8 mouse cellular contexts compared by ENCODE assay signal in the genomic region with DNA sequence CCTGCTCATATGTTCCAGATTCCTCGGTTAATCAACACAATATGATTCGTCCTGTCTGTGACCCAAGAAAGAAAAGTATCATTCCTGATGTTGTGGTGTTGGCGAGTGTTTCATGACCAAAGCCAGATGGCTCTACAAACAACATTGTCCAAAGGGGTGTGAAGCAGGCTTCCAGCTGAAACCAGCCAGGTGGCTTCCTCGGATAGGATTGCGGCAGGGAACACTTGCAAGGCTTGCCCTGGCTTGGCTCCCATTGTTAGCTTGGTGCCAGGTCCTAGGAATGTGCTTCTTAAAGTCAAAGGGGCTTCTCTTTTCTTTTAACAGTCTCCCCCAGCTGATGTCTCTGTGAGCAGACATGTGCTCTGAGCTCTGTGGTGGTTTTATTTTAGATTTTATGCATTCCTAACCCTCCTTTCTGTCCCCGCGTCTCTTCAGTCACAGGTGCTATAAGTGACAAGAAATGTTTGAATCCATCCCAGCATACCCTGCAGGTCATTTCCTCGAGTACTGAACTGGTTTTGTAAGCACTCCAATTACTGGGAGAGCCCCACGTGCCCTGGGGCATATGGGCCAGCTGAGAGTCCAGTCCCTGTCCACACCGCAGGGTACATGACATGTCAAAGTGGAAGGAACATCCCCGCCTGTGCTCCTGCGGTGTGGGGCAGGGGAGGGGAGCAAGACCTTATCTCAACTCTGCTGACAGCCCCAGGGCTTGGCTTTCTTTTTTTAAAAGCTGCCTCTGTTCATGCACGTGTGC.
A peak's percentile ranks its signal among the peaks of the same experiment; 100 is the strongest.
DNase-seq lines count a peak whose midpoint lies in the region; ATAC-seq lines count a peak whose summit lies in the region.

No protein-coding gene starts in this region.

- DNase-seq in adrenal gland, adult (ENCODE audit: inconsistent age in 2 of 2, low spot score in 1 of 2) = peak; percentile 20 to 42
- DNase-seq in adrenal gland, postnatal 4 days (ENCODE audit: low spot score in 2 of 2) = no peak
- DNase-seq in urinary bladder, postnatal 14 days (ENCODE audit: low spot score) = peak; percentile 33
- DNase-seq in urinary bladder, postnatal 10 days (ENCODE audit: low spot score) = no peak
- peak; percentile 46 to 65 for DNase-seq in heart, postnatal 14 days
- peak; percentile 66 for DNase-seq in lung, postnatal 25 days (ENCODE audit: low spot score)
- DNase-seq in thymus, postnatal 14 days = no peak

- intact Hi-C loops in heart, postnatal 14 days (cut with DNase I) = loop anchor here (5.0 to 10.0 kb wide), 3 partner anchors 134 to 453 kb away; no protein-coding TSS in a partner anchor

- no peak for ATAC-seq in monocyte, adult 5-6 weeks (replicated peaks; ENCODE audit: insufficient number of reproducible peaks, low FRiP score, low TSS enrichment, poor library complexity, severe bottlenecking)

Comparison
In these comparisons a context has a peak if more than half of its experiments do, and no peak if none do; other contexts are left out.
1. DNase-seq: peak in adrenal gland, adult (2 of 2), urinary bladder, postnatal 14 days (single experiment), heart, postnatal 14 days (2 of 2) and lung, postnatal 25 days (single experiment); none in adrenal gland, postnatal 4 days (0 of 2), urinary bladder, postnatal 10 days (single experiment) and thymus, postnatal 14 days (single experiment).